Mouse (Mus musculus) MEL (cell line): ENCODE measurements around the gene Tcl1. TPM values are rescaled to one million over a fixed set of nuclear protein-coding genes. Genes with fewer than 3 reads are reported as not detected.

Experiments
- DNase-seq: peaks from one replicate; pipeline ENCODE4 v3.0.0; 2011; ENCODE audit warnings: low read depth, low spot score
- H3K27ac ChIP-seq: 2 replicates; pipeline ENCODE4 v1.5.1; 2012; ENCODE audit warnings: low read depth, mild to moderate bottlenecking, control low read depth, low read length, moderate library complexity; ENCODE audit not compliant: control insufficient read depth
- H3K27me3 ChIP-seq, 2 experiments: fragments of 150-350 bp in 1 of 2; sonication (generic) in 1 of 2; 2 replicates each; pipeline ENCODE4 v1.6.1; 2012; ENCODE audit warnings: low read length in 2 of 2, mild to moderate bottlenecking in 2 of 2, improper control_type of control experiment in 1 of 2, moderate library complexity in 1 of 2; ENCODE audit not compliant: insufficient read depth in 2 of 2, control insufficient read depth in 1 of 2
- H3K36me3 ChIP-seq, 2 experiments: 2 replicates each; pipeline ENCODE4 v1.6.1; 2012 to 2014; ENCODE audit warnings: low read length in 2 of 2, improper control_type of control experiment in 1 of 2, inconsistent platforms in 1 of 2, mild to moderate bottlenecking in 1 of 2; ENCODE audit not compliant: insufficient read depth in 2 of 2, control insufficient read depth in 1 of 2
- H3K4me1 ChIP-seq, 2 experiments: fragments of 150-350 bp in 1 of 2; sonication (generic) in 1 of 2; 2 replicates each; pipeline ENCODE4 v1.6.1; 2012; ENCODE audit warnings: low read length in 2 of 2, improper control_type of control experiment in 1 of 2, mild to moderate bottlenecking in 1 of 2; ENCODE audit not compliant: insufficient read depth in 2 of 2, control insufficient read depth in 1 of 2
- H3K4me3 ChIP-seq, 2 experiments: fragments of 150-350 bp in 1 of 2; sonication (generic) in 1 of 2; 2 replicates each; pipeline ENCODE4 v1.5.1; 2012; ENCODE audit warnings: low read depth in 2 of 2, low read length in 2 of 2, mild to moderate bottlenecking in 2 of 2, moderate library complexity in 2 of 2, control low read depth in 1 of 2, improper control_type of control experiment in 1 of 2; ENCODE audit not compliant: control insufficient read depth in 1 of 2, insufficient read depth in 1 of 2
- H3K79me2 ChIP-seq: 2 replicates; pipeline ENCODE4 v1.6.1; 2012; ENCODE audit warnings: mild to moderate bottlenecking, low read length, moderate library complexity; ENCODE audit not compliant: control insufficient read depth, poor library complexity, insufficient read depth
- H3K9ac ChIP-seq: 2 replicates; pipeline ENCODE4 v1.6.1; 2012; ENCODE audit warnings: low read depth, mild to moderate bottlenecking, control low read depth, low read length, moderate library complexity; ENCODE audit not compliant: control insufficient read depth, poor library complexity, severe bottlenecking
- H3K9me3 ChIP-seq: fragments of 150-350 bp; sonication (generic); replicated peaks from 2 replicates; pipeline ENCODE4 v1.6.1; 2012; ENCODE audit warnings: mild to moderate bottlenecking, low read length, improper control_type of control experiment, moderate library complexity; ENCODE audit not compliant: insufficient read depth
- E2F4 ChIP-seq: IDR thresholded peaks from 2 replicates; pipeline ENCODE4 v1.6.1; 2011; ENCODE audit warnings: low read depth, low read length, improper control_type of control experiment, borderline replicate concordance
- EP300 ChIP-seq, 2 experiments: IDR thresholded peaks; 2 replicates each; pipeline ENCODE4 v1.6.1; 2011; ENCODE audit warnings: improper control_type of control experiment in 2 of 2, low read length in 2 of 2, low read depth in 1 of 2, mild to moderate bottlenecking in 1 of 2
- ETS1 ChIP-seq: IDR thresholded peaks from 2 replicates; pipeline ENCODE4 v1.6.1; 2012; ENCODE audit warnings: low read depth, mild to moderate bottlenecking, inconsistent platforms, low read length, improper control_type of control experiment, moderate library complexity
- JUND ChIP-seq: IDR thresholded peaks from 2 replicates; pipeline ENCODE4 v1.6.1; 2011; ENCODE audit warnings: low read depth, mild to moderate bottlenecking, improper control_type of control experiment, low read length
- MAFK ChIP-seq: IDR thresholded peaks from 2 replicates; pipeline ENCODE4 v1.6.1; 2011; ENCODE audit warnings: low read depth, mild to moderate bottlenecking, low read length, improper control_type of control experiment, borderline replicate concordance
- MAZ ChIP-seq: IDR thresholded peaks from 2 replicates; pipeline ENCODE4 v1.6.1; 2012; ENCODE audit warnings: low read depth, mild to moderate bottlenecking, inconsistent platforms, low read length, improper control_type of control experiment
- MEF2A ChIP-seq: IDR thresholded peaks from 2 replicates; pipeline ENCODE4 v1.6.1; 2014; ENCODE audit warnings: low read depth, mild to moderate bottlenecking, inconsistent platforms, low read length, improper control_type of control experiment; ENCODE audit not compliant: poor library complexity, insufficient replicate concordance, severe bottlenecking; ENCODE audit errors: extremely low read depth
- MYC ChIP-seq: IDR thresholded peaks from 2 replicates; pipeline ENCODE4 v1.6.1; 2011; ENCODE audit warnings: low read depth, mild to moderate bottlenecking, low read length, improper control_type of control experiment, moderate library complexity
- NELFE ChIP-seq: IDR thresholded peaks from 2 replicates; pipeline ENCODE4 v1.6.1; 2011; ENCODE audit warnings: low read depth, low read length, improper control_type of control experiment
- POLR2AphosphoS2 ChIP-seq: IDR thresholded peaks from 2 replicates; pipeline ENCODE4 v1.6.1; 2011; ENCODE audit warnings: low read length, improper control_type of control experiment
- RCOR1 ChIP-seq: IDR thresholded peaks from 2 replicates; pipeline ENCODE4 v1.6.1; 2012; ENCODE audit warnings: low read depth, mild to moderate bottlenecking, inconsistent platforms, low read length, improper control_type of control experiment
- SIN3A ChIP-seq: IDR thresholded peaks from 2 replicates; pipeline ENCODE4 v1.6.1; 2012; ENCODE audit warnings: low read length, improper control_type of control experiment, inconsistent platforms
- SMC3 ChIP-seq: IDR thresholded peaks from 2 replicates; pipeline ENCODE4 v1.6.1; 2011; ENCODE audit warnings: low read depth, low read length, improper control_type of control experiment
- TBP ChIP-seq: IDR thresholded peaks from 2 replicates; pipeline ENCODE4 v1.8.0; 2011; ENCODE audit warnings: low read depth, low read length, improper control_type of control experiment
- UBTF ChIP-seq: IDR thresholded peaks from 2 replicates; pipeline ENCODE4 v1.6.1; 2012; ENCODE audit warnings: low read depth, mild to moderate bottlenecking, inconsistent platforms, low read length, improper control_type of control experiment, moderate library complexity, borderline replicate concordance; ENCODE audit not compliant: insufficient read depth
- USF2 ChIP-seq, 2 experiments: IDR thresholded peaks; 2 replicates each; pipeline ENCODE4 v1.6.1; 2011 to 2012; ENCODE audit warnings: improper control_type of control experiment in 2 of 2, low read length in 2 of 2, borderline replicate concordance in 1 of 2, inconsistent platforms in 1 of 2, low read depth in 1 of 2, mild to moderate bottlenecking in 1 of 2; ENCODE audit not compliant: insufficient read depth in 1 of 2
- ZC3H11A ChIP-seq: IDR thresholded peaks from 2 replicates; pipeline ENCODE4 v1.6.1; 2012; ENCODE audit warnings: low read depth, mild to moderate bottlenecking, inconsistent platforms, low read length, improper control_type of control experiment
- ZNF384 ChIP-seq: IDR thresholded peaks from 2 replicates; pipeline ENCODE4 v1.6.1; 2012; ENCODE audit warnings: low read depth, mild to moderate bottlenecking, inconsistent platforms, low read length, improper control_type of control experiment
- polyA plus RNA-seq, 2 experiments: library from polyadenylated mRNA; stranded (reverse) in 1 of 2; unstranded in 1 of 2; fragments of >175 nt in 1 of 2; fragments of >200 nt in 1 of 2; gene quantifications; 2 replicates each; pipeline versions ENCODE4 v1.2.1 to v1.2.4; 2012; ENCODE audit warnings: low replicate concordance in 2 of 2, low read depth in 1 of 2; ENCODE audit not compliant: insufficient read length in 2 of 2, insufficient read depth in 1 of 2, missing spikeins in 1 of 2
- total RNA-seq: library from RNA; depleted of rRNA; stranded (reverse); fragments of 300-350 nt; gene quantifications from 2 replicates; pipeline ENCODE4 v1.2.3, GENCODE M21; 2012

The Tcl1 gene
- total and polyA plus RNA-seq, 3 experiments: not detected

DNA sequence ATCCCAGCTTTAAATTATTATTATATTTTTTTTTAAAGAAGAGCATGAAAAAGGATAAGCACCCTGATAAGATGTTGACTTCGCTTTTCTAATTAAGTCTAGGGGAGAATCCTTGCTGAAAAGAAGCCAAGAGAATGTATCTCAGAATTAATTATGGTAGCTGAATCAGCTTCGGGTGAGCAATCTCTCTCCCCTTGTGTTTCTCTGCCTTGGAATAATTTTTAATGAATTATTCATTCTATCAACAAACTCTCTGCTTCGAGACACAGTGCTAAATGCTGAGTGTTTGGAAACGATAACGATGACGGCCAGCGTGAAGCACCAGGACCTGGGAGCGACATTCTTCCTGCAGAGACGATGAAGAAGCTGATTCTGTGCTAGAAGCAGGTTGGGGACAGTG, 16.5 kb upstream of the Tcl1 start:
- no peak overlapping the region for H3K4me3 ChIP-seq
- no peaks in the 10 kb centered on the region for H3K79me2 ChIP-seq
- no peak overlapping the region for H3K9ac ChIP-seq
- no peaks in the 10 kb centered on the region for H3K9me3 ChIP-seq
- H3K4me1 ChIP-seq: no peaks in the 10 kb centered on the region
- no peak overlapping the region for H3K27ac ChIP-seq
- H3K27me3 ChIP-seq: no peaks in the 10 kb centered on the region
- TF ChIP-seq MEF2A (no peak), MAZ (no peak), SIN3A (no peak), TBP (no peak), MAFK (no peak), ZNF384 (no peak), USF2 (IDR thresholded peaks at IDR 0.05; ENCODE audit: borderline replicate concordance in 1 of 2, insufficient read depth in 1 of 2, low read depth in 1 of 2, low read length in 2 of 2) (no peak), EP300 (IDR thresholded peaks at IDR 0.05; ENCODE audit: low read depth in 1 of 2, low read length in 2 of 2) (no peak), RCOR1 (no peak), E2F4 (no peak), MYC (no peak), SMC3 (no peak), JUND (no peak), ETS1 (no peak), POLR2AphosphoS2 (no peak), ZC3H11A (no peak)
- H3K36me3 ChIP-seq: no peaks in the 10 kb centered on the region
- DNase-seq: no peak

DNA sequence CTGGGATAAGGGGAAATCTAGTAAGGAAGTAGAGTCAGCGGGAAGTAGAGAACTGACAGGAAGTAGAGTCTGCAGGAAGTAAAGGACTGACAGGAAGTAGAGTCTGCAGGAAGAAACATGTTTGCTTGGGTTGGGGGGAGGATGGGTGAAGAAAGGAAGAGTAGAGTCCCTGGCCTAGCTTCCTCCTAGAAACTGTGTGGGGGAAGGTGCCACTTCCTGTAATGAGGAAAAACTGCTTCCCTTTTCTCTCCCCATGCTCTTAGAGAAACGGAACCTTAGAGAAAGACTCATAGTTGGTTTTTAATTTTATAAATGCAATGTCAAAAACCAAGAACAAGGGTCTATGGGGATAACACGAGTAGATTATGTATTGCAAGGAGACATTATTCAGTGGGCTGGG, 12.5 kb upstream of the Tcl1 start:
- H3K27ac ChIP-seq: no peak overlapping the region
- no peaks in the 10 kb centered on the region for H3K9me3 ChIP-seq
- H3K79me2 ChIP-seq: no peaks in the 10 kb centered on the region
- no peak for DNase-seq
- no peak for TF ChIP-seq POLR2AphosphoS2
- TF ChIP-seq MAZ: no peak
- no peak for TF ChIP-seq UBTF
- TF ChIP-seq NELFE: no peak
- TF ChIP-seq SIN3A: no peak
- no peaks in the 10 kb centered on the region for H3K36me3 ChIP-seq
- no peaks in the 10 kb centered on the region for H3K4me1 ChIP-seq
- no peak overlapping the region for H3K4me3 ChIP-seq
- no peaks in the 10 kb centered on the region for H3K27me3 ChIP-seq
- H3K9ac ChIP-seq: no peak overlapping the region
